Mouse (Mus musculus): ENCODE measurements around the gene Thrsp. TPM values are rescaled to one million over a fixed set of nuclear protein-coding genes. Genes with fewer than 3 reads are reported as not detected.

Thrsp gene
- total and polyA plus RNA-seq, 2 experiments from 2014 or later: 6.7 to 11.7 TPM

- ATAC-seq (no peak), DNase-seq (no peak)
- H3K9ac ChIP-seq: no peak overlapping the region
- no peaks in the 10 kb centered on the region for H3K27me3 ChIP-seq (ENCODE audit: insufficient read depth, low read length)
- 95% methylated on average over 5 of the region's 5 CpGs for WGBS
- H3K4me1 ChIP-seq (ENCODE audit: insufficient read depth): no peaks in the 10 kb centered on the region
- peaks cover 48% of the 10 kb centered on the region for H3K36me3 ChIP-seq (ENCODE audit: insufficient read depth)
- H3K4me3 ChIP-seq (ENCODE audit: low read depth, low read length): no peak overlapping the region
- H3K9me3 ChIP-seq (ENCODE audit: low read length): no peaks in the 10 kb centered on the region
- TF ChIP-seq CTCF (IDR thresholded peaks at IDR 0.05; ENCODE audit: low read depth): no peak
- no peak overlapping the region for H3K27ac ChIP-seq (ENCODE audit: low read depth, low read length)
- H3K4me2 ChIP-seq (ENCODE audit: low read depth): no peak overlapping the region
Measured at GRCm38 (mm10) chr7:97379304-97379703, 38.2 kb downstream of the Thrsp start.

DNA sequence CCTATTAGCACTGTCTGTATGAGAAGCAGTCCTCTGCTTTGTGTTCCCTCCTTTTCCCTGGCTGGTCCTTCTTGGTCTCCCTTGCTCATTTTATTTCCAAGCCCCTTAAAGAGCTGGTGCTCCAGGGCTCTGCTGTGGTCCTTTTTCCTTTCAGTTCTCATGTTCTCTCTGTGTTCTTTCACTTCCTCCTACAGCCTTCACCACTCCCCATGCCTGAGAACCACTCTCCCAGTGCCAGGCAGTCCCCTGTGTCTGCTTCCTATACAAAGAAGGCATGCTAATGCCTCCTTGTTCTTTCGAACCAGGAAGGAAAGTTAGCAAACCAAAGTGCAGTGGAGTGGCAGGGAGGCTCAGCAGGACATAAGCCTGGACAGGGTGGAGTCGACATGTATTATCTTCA lies 41.6 kb downstream of the Thrsp start:
- Histone ChIP-seq H3K4me1 (ENCODE audit: insufficient read depth) (peaks cover 7% of the 10 kb centered on the region; the same call in 1 of the 2 replicates), H3K9ac (no peak overlapping the region), H3K4me2 (ENCODE audit: low read depth) (no peak overlapping the region), H3K27ac (ENCODE audit: low read depth, low read length) (no peak overlapping the region), H3K36me3 (ENCODE audit: insufficient read depth) (peaks cover 26% of the 10 kb centered on the region), H3K9me3 (ENCODE audit: low read length) (no peaks in the 10 kb centered on the region), H3K27me3 (ENCODE audit: insufficient read depth, low read length) (no peaks in the 10 kb centered on the region), H3K4me3 (ENCODE audit: low read depth, low read length) (no peak overlapping the region)
- TF ChIP-seq CTCF (IDR thresholded peaks at IDR 0.05; ENCODE audit: low read depth): no peak
- ATAC-seq: no peak
- no peak for DNase-seq
- 79% methylated on average over 2 of the region's 2 CpGs for WGBS

DNA sequence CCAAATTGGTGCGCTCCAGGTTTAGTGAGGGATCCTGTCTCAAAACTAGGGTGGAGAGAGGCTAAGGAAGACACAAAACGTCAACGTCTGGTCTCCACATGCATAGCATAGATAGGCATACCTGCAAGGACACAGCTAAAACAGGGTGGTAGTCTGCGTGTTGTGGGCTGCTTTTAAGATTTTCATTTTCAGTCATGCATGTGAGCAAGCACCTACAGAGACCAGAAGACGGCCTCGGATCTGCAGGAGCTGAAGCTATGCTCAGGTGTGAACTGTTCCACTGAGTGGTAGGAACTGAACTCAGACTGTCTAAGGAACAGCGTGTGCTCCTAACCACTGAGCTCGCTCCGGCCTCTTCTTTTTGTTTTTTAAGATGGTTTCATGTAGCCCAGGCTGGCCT lies 42.4 kb downstream of the Thrsp start:
- no peak overlapping the region for H3K4me2 ChIP-seq (ENCODE audit: low read depth)
- H3K27ac ChIP-seq (ENCODE audit: low read depth, low read length): no peak overlapping the region
- no peaks in the 10 kb centered on the region for H3K27me3 ChIP-seq (ENCODE audit: insufficient read depth, low read length)

DNA sequence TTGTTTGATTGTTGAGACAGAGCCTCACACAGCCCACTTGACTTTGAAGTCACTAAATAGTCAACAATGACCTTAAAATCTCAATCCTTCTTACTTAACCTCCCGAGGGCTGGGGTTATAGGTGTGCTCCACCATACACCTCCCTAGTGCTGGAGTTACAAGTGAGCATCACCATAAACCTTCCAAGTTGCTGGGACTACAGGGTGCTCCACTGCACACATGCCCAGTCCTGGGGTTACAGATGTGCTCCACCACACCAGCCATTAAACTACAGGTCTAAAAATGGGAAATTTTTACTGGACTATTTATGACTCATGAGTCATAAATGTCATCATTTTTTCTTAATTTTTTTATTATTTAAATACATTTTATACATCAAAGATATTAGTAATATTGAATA lies 51.6 kb downstream of the Thrsp start:
- no peaks in the 10 kb centered on the region for H3K9me3 ChIP-seq (ENCODE audit: low read length)
- no peak overlapping the region for H3K4me3 ChIP-seq (ENCODE audit: low read depth, low read length)
- 88% methylated on average over 1 of the region's 1 CpGs for WGBS
- TF ChIP-seq CTCF (IDR thresholded peaks at IDR 0.05; ENCODE audit: low read depth): no peak
- H3K4me1 ChIP-seq (ENCODE audit: insufficient read depth): no peaks in the 10 kb centered on the region
- H3K27ac ChIP-seq (ENCODE audit: low read depth, low read length): no peak overlapping the region
- no peak overlapping the region for H3K9ac ChIP-seq
- ATAC-seq (no peak), DNase-seq (no peak)
- H3K27me3 ChIP-seq (ENCODE audit: insufficient read depth, low read length): no peaks in the 10 kb centered on the region; the same call in 1 of the 2 replicates
- H3K4me2 ChIP-seq (ENCODE audit: low read depth): no peak overlapping the region
- H3K36me3 ChIP-seq (ENCODE audit: insufficient read depth): no peaks in the 10 kb centered on the region

More for the DNA sequence above, 42.4 kb downstream of the Thrsp start:
- Histone ChIP-seq H3K9me3 (ENCODE audit: low read length) (no peaks in the 10 kb centered on the region), H3K4me1 (ENCODE audit: insufficient read depth) (peaks cover 7% of the 10 kb centered on the region; the same call in 1 of the 2 replicates), H3K9ac (no peak overlapping the region), H3K36me3 (ENCODE audit: insufficient read depth) (peaks cover 21% of the 10 kb centered on the region), H3K4me3 (ENCODE audit: low read depth, low read length) (no peak overlapping the region)
- no peak for TF ChIP-seq CTCF (IDR thresholded peaks at IDR 0.05; ENCODE audit: low read depth)
- no peak for ATAC-seq
- WGBS: 95% methylated on average over 9 of the region's 9 CpGs
- DNase-seq: no peak

Other genes starting within 250 kb of the Thrsp start
- 14.8 and 15.0 TPM in 2 replicates for gene Usp35, start 85.7 kb downstream of the Thrsp start, total RNA-seq (2014; rRNA removed)
- gene Usp35, start 85.7 kb downstream of the Thrsp start, polyA plus RNA-seq (2015; fragmentation: Nextera tagmentation; extraction: Ambion mirVana): 2.6 and 3.8 TPM in 2 replicates
- gene Kctd21, start 85.4 kb downstream of the Thrsp start, total RNA-seq (2014; rRNA removed): 3.9 and 4.9 TPM in 2 replicates
- gene Kctd21, start 85.4 kb downstream of the Thrsp start, polyA plus RNA-seq (2015; fragmentation: Nextera tagmentation; extraction: Ambion mirVana): 2.4 and 3.1 TPM in 2 replicates
- 3.5 and 7.5 TPM in 2 replicates for gene Alg8, start 46.1 kb downstream of the Thrsp start, total RNA-seq (2014; rRNA removed)
- gene Alg8, start 46.1 kb downstream of the Thrsp start, polyA plus RNA-seq (2015; fragmentation: Nextera tagmentation; extraction: Ambion mirVana): 8.6 and 10.6 TPM in 2 replicates
- gene Ndufc2, start 17.7 kb downstream of the Thrsp start, total RNA-seq (2014; rRNA removed): 384 and 445 TPM in 2 replicates
- gene Ndufc2, start 17.7 kb downstream of the Thrsp start, polyA plus RNA-seq (2015; fragmentation: Nextera tagmentation; extraction: Ambion mirVana): 631 and 789 TPM in 2 replicates
- gene Kctd14, start 33.6 kb upstream of the Thrsp start, total RNA-seq (2014; rRNA removed): 0.05 and 0.38 TPM in 2 replicates
- 1.8 and 1.9 TPM in 2 replicates for gene Kctd14, start 33.6 kb upstream of the Thrsp start, polyA plus RNA-seq (2015; fragmentation: Nextera tagmentation; extraction: Ambion mirVana)
- 30.0 and 36.0 TPM in 2 replicates for gene Ints4, start 63.2 kb upstream of the Thrsp start, total RNA-seq (2014; rRNA removed)
- gene Ints4, start 63.2 kb upstream of the Thrsp start, polyA plus RNA-seq (2015; fragmentation: Nextera tagmentation; extraction: Ambion mirVana): 25.6 and 29.0 TPM in 2 replicates
- gene Aamdc, start 161.8 kb upstream of the Thrsp start, total RNA-seq (2014; rRNA removed): 25.7 and 37.0 TPM in 2 replicates
- gene Aamdc, start 161.8 kb upstream of the Thrsp start, polyA plus RNA-seq (2015; fragmentation: Nextera tagmentation; extraction: Ambion mirVana): 56.6 and 59.3 TPM in 2 replicates
- 19.7 and 27.8 TPM in 2 replicates for gene Rsf1, start 162.2 kb upstream of the Thrsp start, total RNA-seq (2014; rRNA removed)
- gene Rsf1, start 162.2 kb upstream of the Thrsp start, polyA plus RNA-seq (2015; fragmentation: Nextera tagmentation; extraction: Ambion mirVana): 13.7 and 22.1 TPM in 2 replicates